Mouse (Mus musculus) midbrain, embryonic 15.5 days (tissue): ENCODE measurements at regions not wholly inside any gene's neighbourhood (a gene's known extent, or its start where the extent isn't known, plus 50 kb on each side); places are given as distances from the start of the nearest gene placed in this dataset. TPM values are rescaled to one million over a fixed set of nuclear protein-coding genes. Genes with fewer than 3 reads are reported as not detected.

Experiments
- ATAC-seq: fragments of 200-750 bp; cut with Nextera tagmentation; replicated peaks from 2 replicates; pipeline ENCODE4 v1.8.0; 2017; ENCODE audit warnings: moderate TSS enrichment
- H3K27ac ChIP-seq: fragments of 300-500 bp; sonication (generic); 2 replicates; pipeline ENCODE4 v1.5.1; 2015; ENCODE audit warnings: mild to moderate bottlenecking, inconsistent platforms
- H3K27me3 ChIP-seq: fragments of 300-500 bp; sonication (generic); replicated peaks from 2 replicates; pipeline ENCODE4 v1.6.1; 2015; ENCODE audit warnings: inconsistent platforms
- H3K36me3 ChIP-seq: fragments of 300-500 bp; sonication (generic); replicated peaks from 2 replicates; pipeline ENCODE4 v1.6.1; 2015; ENCODE audit warnings: inconsistent platforms
- H3K4me1 ChIP-seq: fragments of 300-500 bp; sonication (generic); 2 replicates; pipeline ENCODE4 v1.6.1; 2015; ENCODE audit warnings: inconsistent platforms
- H3K4me2 ChIP-seq: fragments of 300-500 bp; sonication (generic); 2 replicates; pipeline ENCODE4 v1.6.1; 2015; ENCODE audit warnings: inconsistent platforms, mild to moderate bottlenecking, moderate library complexity
- H3K4me3 ChIP-seq: fragments of 300-500 bp; sonication (generic); 2 replicates; pipeline ENCODE4 v1.5.1; 2015; ENCODE audit warnings: mild to moderate bottlenecking, inconsistent platforms
- H3K9ac ChIP-seq: fragments of 300-500 bp; sonication (generic); 2 replicates; pipeline ENCODE4 v1.6.1; 2015; ENCODE audit warnings: mild to moderate bottlenecking, inconsistent platforms
- H3K9me3 ChIP-seq: fragments of 300-500 bp; sonication (generic); 2 replicates; pipeline ENCODE4 v1.6.1; 2016; ENCODE audit warnings: inconsistent platforms
- WGBS: fragments of 180-500 bp; shearing (Covaris S2); methylation state at CpG from one replicate; pipeline ENCODE4 v1.1.7; 2015; ENCODE audit warnings: mixed read lengths; 5-methylcytosine and 5-hydroxymethylcytosine counted together
- microRNA-seq: library from miRNA; unstranded; fragments of <30 nt; microRNA quantifications from one replicate; pipeline ENCODE4, GENCODE M21; 2016

GRCm38 (mm10) chr5:141160391-141160790 lies 80.9 kb upstream of the Sdk1 start:
- Histone ChIP-seq H3K9ac (no peak overlapping the region), H3K36me3 (no peaks in the 10 kb centered on the region), H3K27ac (no peak overlapping the region), H3K9me3 (no peaks in the 10 kb centered on the region), H3K4me2 (no peak overlapping the region), H3K27me3 (no peaks in the 10 kb centered on the region), H3K4me1 (peaks cover 4% of the 10 kb centered on the region; the same call in 1 of the 2 replicates), H3K4me3 (no peak overlapping the region)
- WGBS = 55% methylated on average over 8 of the region's 8 CpGs
- no peak for ATAC-seq

- Histone ChIP-seq H3K4me2 (no peak overlapping the region), H3K9me3 (no peaks in the 10 kb centered on the region), H3K36me3 (no peaks in the 10 kb centered on the region), H3K27ac (no peak overlapping the region), H3K27me3 (no peaks in the 10 kb centered on the region), H3K9ac (no peak overlapping the region), H3K4me3 (no peak overlapping the region), H3K4me1 (peaks cover 4% of the 10 kb centered on the region; the same call in 1 of the 2 replicates)
- WGBS = 84% methylated on average over 5 of the region's 5 CpGs
- no peak for ATAC-seq
Observed at GRCm38 (mm10) chr5:141160956-141161355, 80.3 kb upstream of the Sdk1 start.

- Histone ChIP-seq H3K36me3 (no peaks in the 10 kb centered on the region), H3K4me2 (no peak overlapping the region), H3K27ac (no peak overlapping the region), H3K27me3 (no peaks in the 10 kb centered on the region), H3K4me3 (no peak overlapping the region), H3K9ac (no peak overlapping the region), H3K9me3 (no peaks in the 10 kb centered on the region), H3K4me1 (no peaks in the 10 kb centered on the region)
- WGBS = 57% methylated on average over 6 of the region's 6 CpGs
- no peak for ATAC-seq
Observed at GRCm38 (mm10) chr5:141182442-141182841, 58.8 kb upstream of the Sdk1 start.

- WGBS = 80% methylated on average over 2 of the region's 2 CpGs
- Histone ChIP-seq H3K4me2 (no peak overlapping the region), H3K27me3 (no peaks in the 10 kb centered on the region), H3K27ac (no peak overlapping the region), H3K4me3 (no peak overlapping the region), H3K9me3 (no peaks in the 10 kb centered on the region), H3K36me3 (no peaks in the 10 kb centered on the region), H3K9ac (no peak overlapping the region), H3K4me1 (no peaks in the 10 kb centered on the region)
- ATAC-seq = no peak
Observed at GRCm38 (mm10) chr5:141189033-141189432, 52.3 kb upstream of the Sdk1 start.

Small RNAs in the stretch of these regions (microRNA-seq; reads per million reads assigned to microRNA genes)
- gene Gm26113 = not detected
